Mouse (Mus musculus): ENCODE results near the gene Pla2g4b.

GRCm38 (mm10) chr2:120059466-120059865, 26.2 kb downstream of the Pla2g4b start:
- TF ChIP-seq CTCF (IDR thresholded peaks at IDR 0.05; ENCODE audit: borderline replicate concordance, insufficient read depth, low read depth, low read length) (no peak), POLR2A (IDR thresholded peaks at IDR 0.05; ENCODE audit: borderline replicate concordance, insufficient read depth, low read length) (no peak)
